Mouse (Mus musculus) heart, embryonic 14.5 days (tissue): ENCODE results near the gene Gipc2. TPM values are rescaled to one million over a fixed set of nuclear protein-coding genes. Genes with fewer than 3 reads are reported as not detected.
A peak's percentile ranks its signal among the peaks of the same experiment; 100 is the strongest.
"Not testable (repeated sequence)": the region's sequence is repeated elsewhere in the genome, so short reads cannot be mapped to it uniquely, and the experiment has no call there.

Source experiments
- ATAC-seq: fragments of 200-750 bp; cut with Nextera tagmentation; 2 replicates; pipeline ENCODE4 v1.8.0; 2017; ENCODE audit warnings: low read depth, moderate TSS enrichment; ENCODE audit not compliant: insufficient number of reproducible peaks, insufficient read depth, low FRiP score
- H3K27ac ChIP-seq, 2 experiments: fragments of 200-500 bp in 1 of 2; fragments of 300-500 bp in 1 of 2; sonication (generic) in 1 of 2; replicated peaks in 1 of 2; 2 replicates each; pipeline ENCODE4 v1.5.1; 2012 to 2014; ENCODE audit warnings: low read depth in 2 of 2, low read length in 2 of 2, control low read depth in 1 of 2, mild to moderate bottlenecking in 1 of 2, mixed read lengths in 1 of 2; ENCODE audit not compliant: control insufficient read depth in 1 of 2, insufficient read depth in 1 of 2
- H3K27me3 ChIP-seq: fragments of 300-500 bp; sonication (generic); 2 replicates; pipeline ENCODE4 v1.6.1; 2014; ENCODE audit warnings: mild to moderate bottlenecking, low read length, control low read depth; ENCODE audit not compliant: control insufficient read depth, insufficient read depth
- H3K36me3 ChIP-seq: fragments of 300-500 bp; sonication (generic); 2 replicates; pipeline ENCODE4 v1.6.1; 2014; ENCODE audit warnings: mild to moderate bottlenecking, control low read depth, low read length, mixed read lengths; ENCODE audit not compliant: control insufficient read depth, insufficient read depth
- H3K4me1 ChIP-seq, 2 experiments: fragments of 200-500 bp in 1 of 2; fragments of 300-500 bp in 1 of 2; sonication (generic) in 1 of 2; 2 replicates each; pipeline ENCODE4 v1.6.1; 2012 to 2014; ENCODE audit warnings: low read length in 2 of 2, control low read depth in 1 of 2, mixed read lengths in 1 of 2; ENCODE audit not compliant: control insufficient read depth in 2 of 2, insufficient read depth in 2 of 2
- H3K4me2 ChIP-seq: fragments of 300-500 bp; sonication (generic); 2 replicates; pipeline ENCODE4 v1.6.1; 2014; ENCODE audit warnings: mild to moderate bottlenecking, low read length
- H3K4me3 ChIP-seq, 2 experiments: fragments of 200-500 bp in 1 of 2; fragments of 300-500 bp in 1 of 2; sonication (generic) in 1 of 2; 2 replicates each; pipeline ENCODE4 v1.5.1; 2012 to 2014; ENCODE audit warnings: low read length in 2 of 2, mild to moderate bottlenecking in 2 of 2, control low read depth in 1 of 2, low read depth in 1 of 2, moderate library complexity in 1 of 2; ENCODE audit not compliant: control insufficient read depth in 1 of 2, insufficient read depth in 1 of 2
- H3K9ac ChIP-seq: fragments of 300-500 bp; sonication (generic); 2 replicates; pipeline ENCODE4 v1.6.1; 2014; ENCODE audit warnings: mild to moderate bottlenecking, low read length
- H3K9me3 ChIP-seq: fragments of 300-500 bp; sonication (generic); 2 replicates; pipeline ENCODE4 v1.6.1; 2016; ENCODE audit warnings: low read length, control low read depth; ENCODE audit not compliant: control insufficient read depth
- WGBS: fragments of 180-500 bp; shearing (Covaris S2); extraction: QIAGEN DNeasy Blood & Tissue Kit; methylation state at CpG from one replicate; pipeline ENCODE4 v1.1.7; 2014; 5-methylcytosine and 5-hydroxymethylcytosine counted together
- polyA plus RNA-seq: library from polyadenylated mRNA; unstranded; fragments of >200 nt; fragmentation: Nextera tagmentation; extraction: Ambion mirVana; gene quantifications from 2 replicates; pipeline ENCODE4 v1.2.1, GENCODE M21; 2014

The Gipc2 gene
- polyA plus RNA-seq, 1 experiment from 2014 or later, result 4.1 TPM

GRCm38 (mm10) chr3:152145186-152145585 lies 20.8 kb downstream of the Gipc2 start:
- H3K27ac ChIP-seq, result peak overlapping the region; percentile 85 to 95
- H3K4me1 ChIP-seq, result peaks cover 24 to 64% of the 10 kb centered on the region in 2 experiments
- H3K9me3 ChIP-seq, result no peaks in the 10 kb centered on the region
- H3K4me2 ChIP-seq, result peak overlapping the region; percentile 33
- H3K27me3 ChIP-seq, result no peaks in the 10 kb centered on the region
- ATAC-seq, result peak; percentile 97
- H3K36me3 ChIP-seq, result no peaks in the 10 kb centered on the region
- WGBS, result 7% methylated on average over 2 of the region's 2 CpGs
- H3K4me3 ChIP-seq, result no peak overlapping the region
- H3K9ac ChIP-seq, result peak overlapping the region; percentile 31; the same call in 1 of the 2 replicates

- Histone ChIP-seq H3K4me3 (no peak overlapping the region), H3K4me1 (peaks cover 21 to 53% of the 10 kb centered on the region in 2 experiments), H3K27me3 (no peaks in the 10 kb centered on the region), H3K36me3 (no peaks in the 10 kb centered on the region), H3K9me3 (no peaks in the 10 kb centered on the region), H3K9ac (no peak overlapping the region), H3K27ac (peak overlapping the region; percentile 66 to 95; a peak in 3 of 4 replicates), H3K4me2 (no peak overlapping the region)
- no peak for ATAC-seq
- WGBS, result 38% methylated on average over 6 of the region's 6 CpGs
Measured at GRCm38 (mm10) chr3:152142989-152143695, 22.9 kb downstream of the Gipc2 start.

- Histone ChIP-seq H3K4me1 (peaks cover 17 to 45% of the 10 kb centered on the region in 2 experiments), H3K4me2 (no peak overlapping the region), H3K9me3 (no peaks in the 10 kb centered on the region), H3K27ac (0 out of 4 replicates have a peak overlapping the region, but pooled peaks of 1 of the 2 experiments have one; percentile 20), H3K9ac (0 out of 2 replicates have a peak overlapping the region, but pooled peaks have one; percentile 8), H3K27me3 (no peaks in the 10 kb centered on the region), H3K36me3 (no peaks in the 10 kb centered on the region), H3K4me3 (no peak overlapping the region)
- 61% methylated on average over 3 of the region's 3 CpGs for WGBS
- ATAC-seq, result no peak
Measured at GRCm38 (mm10) chr3:152142146-152142545, 23.9 kb downstream of the Gipc2 start.

- H3K9ac ChIP-seq, H3K9me3 ChIP-seq, H3K4me2 ChIP-seq, ATAC-seq, H3K27ac ChIP-seq, H3K36me3 ChIP-seq, H3K27me3 ChIP-seq, H3K4me3 ChIP-seq: not testable (repeated sequence)
- H3K4me1 ChIP-seq, result peaks cover 11 to 28% of the 10 kb centered on the region in 2 experiments
- 88% methylated on average over 3 of the region's 3 CpGs for WGBS
Measured at GRCm38 (mm10) chr3:152139308-152139707, 26.7 kb downstream of the Gipc2 start.

- 86% methylated on average over 16 of the region's 16 CpGs for WGBS
- H3K9ac ChIP-seq, H3K27me3 ChIP-seq, ATAC-seq, H3K4me2 ChIP-seq, H3K27ac ChIP-seq, H3K4me3 ChIP-seq, H3K36me3 ChIP-seq, H3K9me3 ChIP-seq: not testable (repeated sequence)
- H3K4me1 ChIP-seq, result peaks cover 13% of the 10 kb centered on the region in 2 experiments
Measured at GRCm38 (mm10) chr3:152136106-152136505, 29.9 kb downstream of the Gipc2 start.

GRCm38 (mm10) chr3:152133621-152134020 lies 32.4 kb downstream of the Gipc2 start:
- Histone ChIP-seq H3K9me3 (no peaks in the 10 kb centered on the region), H3K4me3 (no peak overlapping the region), H3K9ac (peak overlapping the region; percentile 44; the same call in 1 of the 2 replicates), H3K4me1 (peaks cover 13% of the 10 kb centered on the region in 2 experiments), H3K4me2 (peak overlapping the region; percentile 43), H3K27ac (peak overlapping the region; percentile 72 to 93), H3K27me3 (no peaks in the 10 kb centered on the region), H3K36me3 (no peaks in the 10 kb centered on the region)
- peak; percentile 84 for ATAC-seq
- WGBS, result 8% methylated on average over 9 of the region's 9 CpGs

GRCm38 (mm10) chr3:152130963-152131362 lies 35.1 kb downstream of the Gipc2 start:
- Histone ChIP-seq H3K27ac (no peak overlapping the region), H3K4me2 (no peak overlapping the region), H3K4me3 (no peak overlapping the region), H3K9ac (no peak overlapping the region), H3K4me1 (peaks cover 8 to 11% of the 10 kb centered on the region in 2 experiments), H3K9me3 (no peaks in the 10 kb centered on the region), H3K27me3 (no peaks in the 10 kb centered on the region), H3K36me3 (no peaks in the 10 kb centered on the region)
- WGBS, result 82% methylated on average over 4 of the region's 4 CpGs
- ATAC-seq, result no peak
